Mouse (Mus musculus): Measurements from ENCODE around the gene Olfr686.
A peak's percentile ranks its signal among the peaks of the same experiment; 100 is the strongest.

Olfr686 gene

GRCm38 (mm10) chr7:105207385-105207784, at the start of gene Olfr686:
Gene Olfr686 (minus strand): TSS chr7:105207485.
- no peak for DNase-seq

- peak; percentile 14 for DNase-seq
These were observed 49.4 kb upstream of the Olfr686 start for GRCm38 (mm10) chr7:105256656-105257055.

DNA sequence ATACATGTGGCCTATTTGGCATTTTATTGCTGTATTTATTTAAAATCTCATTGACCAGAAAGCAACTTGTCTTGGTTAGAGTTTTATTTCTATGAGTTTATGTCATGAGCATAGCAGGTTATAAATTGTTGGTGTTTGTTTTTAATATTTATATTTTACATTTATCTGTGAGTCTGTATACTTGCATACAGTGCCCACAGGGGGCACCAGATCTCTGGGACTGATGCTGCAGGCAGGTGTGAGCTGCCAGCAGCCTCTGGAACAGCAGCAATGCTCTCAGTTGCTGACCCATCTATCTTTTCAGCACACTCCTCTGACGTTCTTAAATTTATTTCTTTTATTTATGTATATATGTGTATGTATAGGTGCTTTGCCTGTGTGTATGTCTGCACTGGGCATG, 40.9 kb upstream of the Olfr686 start:
- DNase-seq, result no peak

DNA sequence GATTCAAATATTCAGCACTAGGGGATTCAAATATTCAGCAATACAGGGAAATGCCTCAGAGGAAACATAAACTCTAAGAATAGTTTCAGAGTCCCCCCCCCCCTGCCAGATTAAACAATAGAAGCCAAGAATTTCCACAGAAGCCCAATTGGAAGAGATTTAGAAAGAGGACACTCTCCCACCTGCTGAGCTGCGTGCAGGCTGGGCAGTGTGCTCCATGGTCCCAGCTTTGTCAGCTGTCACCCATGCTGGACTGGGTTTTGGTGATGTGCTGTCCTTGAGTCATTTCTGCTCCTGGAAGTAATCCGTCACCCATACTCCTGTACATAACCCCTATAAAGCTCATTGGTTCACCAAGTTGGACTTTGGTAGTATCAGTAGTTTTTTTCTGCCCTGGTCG, 40.4 kb upstream of the Olfr686 start:
- no peak for DNase-seq

DNA sequence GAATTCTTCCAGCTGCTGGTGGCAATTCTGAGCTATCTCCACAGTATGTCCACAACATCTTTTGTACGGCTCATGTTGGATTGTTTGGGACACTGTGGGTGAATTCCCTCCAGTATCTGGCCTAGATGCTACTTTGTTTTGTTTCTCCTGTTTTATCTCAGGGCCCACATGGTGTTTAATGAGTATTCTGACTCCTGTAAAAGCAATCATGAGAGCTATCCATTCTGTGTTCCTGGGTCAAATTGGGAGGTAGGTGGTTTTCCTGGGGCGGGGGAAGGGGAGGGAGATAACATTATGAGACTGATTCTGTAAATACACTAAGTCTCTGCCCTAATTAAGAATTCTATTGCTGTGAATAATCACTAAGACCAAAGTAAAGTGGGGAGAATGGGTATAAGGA, 22.1 kb upstream of the Olfr686 start:
- DNase-seq, result no peak

- DNase-seq, result peak; percentile 24
These were observed 20.9 kb upstream of the Olfr686 start for GRCm38 (mm10) chr7:105228138-105228537.

DNA sequence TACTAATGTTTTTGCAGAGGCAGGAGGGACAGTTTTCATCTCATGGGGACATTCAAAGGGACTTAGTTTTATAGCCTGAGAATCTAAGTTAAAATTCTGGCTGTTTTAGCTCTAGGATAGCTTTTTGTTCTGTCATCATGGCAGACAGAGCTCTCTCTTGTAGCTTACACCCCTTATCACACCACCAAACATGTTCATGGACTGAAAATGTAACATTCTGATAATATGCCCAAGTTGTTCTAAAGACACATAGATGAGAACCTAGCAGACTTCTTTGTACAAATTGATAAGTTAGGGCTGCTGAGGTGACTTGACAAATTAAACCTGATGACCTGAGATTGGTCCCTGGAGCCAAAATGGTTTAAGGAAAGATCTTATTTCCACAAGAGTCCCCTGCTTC, 19.4 kb upstream of the Olfr686 start:
- DNase-seq, result no peak

GRCm38 (mm10) chr7:105226072-105226471, 18.8 kb upstream of the Olfr686 start:
- DNase-seq, result no peak

GRCm38 (mm10) chr7:105218281-105218680, 11.0 kb upstream of the Olfr686 start:
- DNase-seq, result no peak

- DNase-seq, result no peak
These were observed 7.5 kb upstream of the Olfr686 start for GRCm38 (mm10) chr7:105214761-105215160.

- DNase-seq, result no peak
These were observed 21.4 kb downstream of the Olfr686 start, which contains the start of gene Olfr685 for GRCm38 (mm10) chr7:105185912-105186311. Gene Olfr685 (minus strand): TSS chr7:105186012.

- peak; percentile 15 for DNase-seq
These were observed 36.5 kb downstream of the Olfr686 start for GRCm38 (mm10) chr7:105170773-105171172.

GRCm38 (mm10) chr7:105163553-105163952, 43.7 kb downstream of the Olfr686 start, which contains the start of gene Olfr684:
Gene Olfr684 (minus strand): TSS chr7:105163653.
- no peak for DNase-seq
